Mouse (Mus musculus) thymus, adult 18-20 months (tissue): ENCODE results near the gene Kpna2.
A peak's percentile ranks its signal among the peaks of the same experiment; 100 is the strongest.
"Not testable (repeated sequence)": the region's sequence is repeated elsewhere in the genome, so short reads cannot be mapped to it uniquely, and the experiment has no call there.

Experiments used
- DNase-seq, 2 experiments: peaks; one replicate each; pipeline ENCODE4 v3.0.0; 2022; ENCODE audit warnings: mixed read lengths in 2 of 2

Gene Kpna2

GRCm38 (mm10) chr11:106999151-106999948 is at the start of gene Kpna2:
TSS of gene Kpna2 (minus strand) at chr11:106999541.
- peak; percentile 77 to 86 for DNase-seq

- no peak for DNase-seq
Observed at GRCm38 (mm10) chr11:107046766-107047620, 47.7 kb upstream of the Kpna2 start.

DNA sequence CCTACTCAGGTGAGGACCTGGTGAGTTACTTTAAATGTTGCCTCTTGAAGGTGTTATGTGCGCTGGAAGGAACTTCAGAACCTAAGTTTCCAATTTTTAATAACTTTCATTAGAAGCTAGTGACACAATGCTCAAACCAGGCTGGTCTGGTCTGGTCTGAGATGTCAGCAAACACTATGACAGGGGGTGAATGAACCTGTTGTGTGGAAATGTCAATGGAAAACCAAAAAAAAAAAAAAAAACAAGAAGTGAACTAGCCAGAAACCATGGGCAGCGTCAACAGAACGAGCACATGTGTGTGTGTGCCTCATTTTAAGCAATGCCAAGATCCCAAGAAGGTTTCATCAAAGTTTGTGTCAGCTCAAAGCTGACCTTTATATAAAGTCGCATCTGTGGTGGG is 46.2 kb upstream of the Kpna2 start:
- DNase-seq = no peak

GRCm38 (mm10) chr11:107044321-107044720 is 45.0 kb upstream of the Kpna2 start:
- no peak for DNase-seq

GRCm38 (mm10) chr11:107043361-107043760 is 44.0 kb upstream of the Kpna2 start:
- no peak for DNase-seq

- no peak for DNase-seq
Observed at GRCm38 (mm10) chr11:107041396-107041795, 42.1 kb upstream of the Kpna2 start.

DNA sequence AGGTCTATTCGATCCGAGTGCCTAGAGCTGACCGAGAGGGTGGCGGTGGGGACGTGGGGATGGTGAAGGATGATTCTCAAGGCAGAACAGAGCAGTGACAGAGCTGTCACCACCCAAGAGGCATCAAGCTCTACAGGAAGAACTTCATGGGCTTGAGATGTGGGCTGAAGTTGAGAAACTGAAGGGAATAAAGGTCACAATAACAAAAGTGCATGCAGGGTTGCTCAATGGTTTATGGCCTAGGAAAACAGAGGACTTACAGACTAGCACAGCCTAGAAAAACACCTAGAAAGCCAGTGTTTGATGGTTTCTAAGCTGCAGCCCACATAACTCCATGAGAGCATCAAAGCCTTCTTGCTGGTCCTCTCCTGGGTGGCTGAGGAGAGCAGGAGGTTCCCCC is 40.1 kb upstream of the Kpna2 start:
- DNase-seq = no peak

DNA sequence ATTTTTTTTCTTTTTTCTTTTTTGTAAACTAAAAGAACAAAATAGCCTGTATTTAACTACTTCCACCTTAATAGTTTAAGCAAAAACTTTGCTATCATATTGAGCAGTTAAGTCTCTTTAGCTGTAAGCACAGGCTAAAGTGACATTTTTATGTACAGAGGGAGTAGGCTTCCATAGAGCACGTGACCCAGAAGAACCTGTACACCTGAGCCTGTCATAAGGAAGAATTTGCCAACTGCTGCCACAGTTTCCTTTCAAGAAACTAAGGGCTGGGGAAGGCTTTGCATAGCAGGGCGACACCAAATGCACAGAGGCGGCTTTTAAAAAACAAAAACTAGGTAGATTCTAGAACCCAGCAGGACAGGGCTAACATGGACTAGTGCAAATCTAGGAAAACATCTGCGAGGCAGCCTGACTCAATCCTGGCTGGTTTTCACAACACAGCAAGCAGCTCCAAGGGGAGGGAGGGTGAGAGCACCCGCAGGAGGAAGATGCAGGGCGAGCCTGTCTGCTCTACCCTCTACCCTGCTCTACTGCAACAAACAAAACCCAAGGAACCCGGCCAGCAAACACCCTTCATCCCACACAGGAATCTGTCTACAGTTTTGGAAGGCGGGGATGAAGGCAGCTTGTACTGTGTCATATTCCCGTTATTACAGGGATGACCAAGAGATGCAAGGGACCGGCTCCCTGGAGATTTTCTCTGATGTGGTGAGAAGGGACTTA is 34.9 kb upstream of the Kpna2 start:
- no peak for DNase-seq

DNA sequence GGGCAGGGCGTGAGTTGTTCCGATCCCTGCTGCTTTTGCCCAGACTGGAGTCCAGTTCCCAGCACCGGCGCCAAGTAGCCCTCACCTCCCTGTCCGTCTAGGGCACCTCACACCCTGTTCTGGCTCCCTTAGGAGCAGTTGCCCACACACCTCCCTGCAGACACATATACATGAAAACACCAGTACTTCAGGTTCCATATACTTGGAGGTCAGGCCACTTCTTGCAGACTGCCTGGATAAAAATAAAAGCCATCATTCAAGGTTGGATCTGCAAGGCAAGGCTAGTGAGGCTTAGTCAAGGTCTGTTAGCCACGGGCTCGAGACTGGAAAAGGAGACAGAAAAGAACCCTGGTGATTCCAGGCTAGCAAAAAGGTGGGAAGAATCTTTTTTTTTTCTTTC is 32.3 kb upstream of the Kpna2 start:
- DNase-seq = no peak

DNA sequence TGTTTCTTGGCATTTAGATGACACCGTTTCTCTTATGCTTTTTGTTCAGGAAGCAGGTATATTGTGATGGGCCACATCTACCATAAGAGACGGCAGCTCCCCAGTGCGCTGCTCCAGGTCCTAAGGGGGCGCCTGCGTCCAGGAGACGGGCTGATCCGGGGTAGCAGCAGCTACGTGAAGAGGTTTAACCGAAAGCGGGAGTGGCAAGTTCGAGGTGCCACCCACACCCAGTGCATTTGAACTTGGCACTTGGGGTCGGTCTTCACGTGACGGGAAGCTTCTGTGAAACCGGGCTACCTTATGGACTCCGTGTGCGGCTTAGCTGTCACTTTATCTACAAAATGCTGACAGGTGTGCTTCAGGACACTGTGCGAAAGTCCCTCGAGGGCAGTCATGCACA is 30.2 kb upstream of the Kpna2 start:
- peak in 1 of 2 experiments; percentile 49 for DNase-seq

DNA sequence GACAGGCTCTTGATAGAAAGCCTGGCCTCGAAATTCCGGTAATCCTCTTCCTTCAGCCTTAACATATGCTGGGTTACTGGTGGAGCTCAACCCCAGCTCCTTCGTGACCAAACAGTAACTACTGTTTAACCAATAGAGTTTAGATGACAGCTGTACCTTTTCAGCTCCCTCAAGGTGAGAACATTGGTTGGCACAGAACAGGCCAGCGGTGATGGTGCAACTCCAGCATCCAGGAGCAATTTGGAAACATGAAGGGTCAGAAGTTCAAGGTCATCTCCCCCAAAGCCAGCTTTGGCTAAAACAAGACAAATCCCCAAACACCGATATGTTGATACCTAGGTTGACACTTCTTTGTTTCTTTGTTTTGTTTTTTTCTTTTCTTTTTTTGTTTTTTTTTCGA is 29.4 kb upstream of the Kpna2 start:
- DNase-seq = no peak

GRCm38 (mm10) chr11:107028275-107028618 is 28.9 kb upstream of the Kpna2 start:
- DNase-seq = no peak

DNA sequence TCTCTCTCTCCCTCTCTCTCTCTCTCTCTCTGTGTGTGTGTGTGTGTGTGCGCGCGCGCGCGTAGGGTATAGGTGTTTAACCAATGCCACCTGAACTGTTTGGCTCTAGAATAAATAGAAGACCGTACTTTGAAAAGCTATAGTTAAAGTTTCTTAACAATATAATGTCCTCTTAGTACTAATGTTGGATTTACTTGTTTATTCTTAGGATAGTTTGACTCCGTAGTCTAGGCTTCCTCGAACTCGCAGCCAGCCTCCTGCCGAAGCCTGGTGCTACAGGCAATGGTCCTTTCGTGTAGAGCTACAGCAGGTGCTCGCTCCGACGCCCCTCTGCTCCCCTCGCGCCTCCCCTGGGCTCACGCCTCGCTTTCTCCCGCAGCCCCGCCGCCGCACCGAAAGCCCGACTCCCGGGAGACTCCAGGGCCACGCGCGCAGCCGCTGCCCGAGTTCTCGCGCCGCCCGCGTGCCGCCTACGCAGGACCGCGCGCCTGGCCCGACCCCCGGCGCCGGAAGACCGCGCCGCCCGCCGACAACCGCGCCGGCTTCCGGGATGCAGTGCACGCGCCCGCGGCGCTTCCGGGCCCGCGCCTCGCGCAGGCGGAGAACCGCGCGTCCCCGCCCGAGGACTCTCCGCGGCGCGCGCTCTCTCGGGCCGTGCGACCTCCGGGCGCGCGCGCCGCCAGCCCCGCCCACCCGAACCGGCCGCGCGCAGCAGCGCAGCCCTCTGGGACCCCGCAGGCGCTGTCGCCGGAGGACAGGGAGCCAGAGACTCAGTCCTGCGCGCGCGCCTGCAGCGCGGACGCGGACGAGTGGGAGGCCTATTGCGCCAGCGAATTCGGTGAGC is 28.3 kb upstream of the Kpna2 start:
- peak; percentile 78 to 83 for DNase-seq

DNA sequence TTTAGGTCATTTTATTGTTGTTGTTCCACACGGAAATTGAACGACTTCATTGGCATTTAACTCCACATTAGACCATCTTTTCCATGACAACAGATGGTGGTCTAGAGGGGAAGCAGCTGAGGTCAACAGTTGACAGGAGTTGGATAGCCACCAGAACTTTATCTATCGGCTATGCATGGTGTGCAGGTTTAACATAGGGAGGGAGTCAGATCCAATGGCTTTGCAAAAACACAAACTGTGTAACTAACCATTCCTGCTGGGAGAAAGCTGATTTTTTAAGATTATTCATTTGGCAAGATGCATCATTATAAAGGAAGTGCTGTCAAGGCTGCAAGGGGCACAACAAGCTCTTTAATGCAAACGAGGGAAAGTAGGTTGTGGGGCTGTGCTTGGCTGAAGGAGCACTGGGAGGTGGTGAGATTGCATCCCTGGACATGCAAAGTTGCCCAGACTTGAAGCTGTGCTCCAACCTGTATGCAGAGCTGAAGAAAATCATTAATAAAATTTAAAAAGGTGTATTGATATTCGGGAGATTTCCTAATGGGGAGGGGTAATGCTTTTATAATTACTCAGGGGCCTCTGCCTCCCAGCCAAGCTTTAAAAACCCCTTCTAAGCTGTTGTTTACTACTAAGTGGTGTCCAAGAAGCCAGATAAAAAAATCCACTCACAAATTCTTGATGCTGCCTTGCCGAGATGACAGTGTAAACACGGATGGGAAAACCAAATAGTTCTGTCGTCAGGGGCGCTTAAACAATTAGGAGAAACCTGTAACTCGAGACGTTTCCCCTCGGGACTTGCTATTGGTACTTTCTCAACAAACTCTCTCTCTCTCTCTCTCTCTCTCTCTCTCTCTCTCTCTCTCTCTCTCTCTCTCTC is 27.5 kb upstream of the Kpna2 start:
- DNase-seq = no peak

- DNase-seq = no peak
Observed at GRCm38 (mm10) chr11:107025411-107026321, 26.3 kb upstream of the Kpna2 start, which contains the start of gene 1810010H24Rik. TSS of gene 1810010H24Rik (plus strand) at chr11:107025681.

GRCm38 (mm10) chr11:107024406-107024805 is 25.1 kb upstream of the Kpna2 start:
- DNase-seq = no peak

DNA sequence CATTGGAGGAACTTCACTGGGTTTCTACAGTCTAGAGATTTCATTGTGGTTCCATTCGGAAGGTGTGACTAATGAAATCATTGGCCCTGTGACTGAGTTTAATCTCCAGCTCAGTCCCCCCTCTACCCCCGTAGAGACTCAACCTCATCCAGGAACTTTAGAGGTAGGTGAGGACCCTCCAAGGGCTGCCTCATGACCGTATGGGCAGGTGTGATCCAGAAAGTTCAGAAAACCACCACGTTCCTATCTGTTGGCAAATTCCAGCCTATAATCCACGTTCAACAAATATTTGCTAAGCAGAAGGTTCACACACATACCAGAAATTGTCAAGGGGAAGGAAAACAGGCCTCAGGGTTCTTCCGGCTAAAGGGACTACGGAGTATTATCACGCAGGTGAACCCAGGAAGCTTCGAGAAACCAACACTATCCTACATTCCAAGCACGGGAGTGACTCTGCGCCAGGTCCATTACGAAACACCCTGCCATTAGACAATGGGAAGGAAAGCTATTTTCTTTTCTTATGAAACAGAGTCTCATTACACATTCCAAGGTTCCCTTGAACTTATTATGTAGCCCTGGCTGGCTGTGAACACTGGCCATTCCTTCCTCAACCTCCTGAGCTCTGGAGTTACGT is 22.8 kb upstream of the Kpna2 start:
- DNase-seq = no peak

DNA sequence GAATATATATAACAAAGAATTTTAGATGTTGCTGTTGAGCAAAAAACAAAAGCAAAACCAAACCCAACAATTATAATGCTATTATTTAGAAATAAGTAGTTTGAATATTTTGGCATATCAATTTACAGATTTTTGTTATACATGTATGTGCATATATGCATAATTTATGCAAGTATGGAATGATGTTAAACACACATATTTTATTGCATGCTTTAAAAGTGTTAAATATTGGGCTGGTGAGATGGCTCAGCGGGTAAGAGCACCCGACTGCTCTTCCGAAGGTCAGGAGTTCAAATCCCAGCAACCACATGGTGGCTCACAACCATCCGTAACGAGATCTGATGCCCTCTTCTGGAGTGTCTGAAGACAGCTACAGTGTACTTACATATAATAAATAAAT is 20.4 kb upstream of the Kpna2 start:
- not testable (repeated sequence) for DNase-seq

DNA sequence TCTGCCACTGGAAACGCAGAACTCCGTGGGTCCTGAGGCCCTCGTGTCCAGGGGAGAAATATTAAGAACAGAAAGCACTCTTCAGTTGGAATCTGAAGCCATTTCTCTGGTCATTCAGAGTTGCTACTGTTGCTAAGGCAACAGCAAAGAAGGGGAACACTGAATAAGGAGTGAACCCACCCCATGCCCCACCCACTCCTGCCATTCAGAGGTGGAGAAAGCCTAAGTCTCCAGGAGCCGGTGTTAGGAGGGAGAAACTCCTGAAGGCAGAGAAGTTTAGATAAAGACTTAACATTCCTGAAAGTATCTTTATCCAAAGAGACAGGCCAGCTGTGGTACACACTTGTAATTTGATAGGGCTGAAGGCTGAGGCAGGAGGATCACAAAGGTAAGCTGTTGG is 20.0 kb upstream of the Kpna2 start:
- no peak for DNase-seq

DNA sequence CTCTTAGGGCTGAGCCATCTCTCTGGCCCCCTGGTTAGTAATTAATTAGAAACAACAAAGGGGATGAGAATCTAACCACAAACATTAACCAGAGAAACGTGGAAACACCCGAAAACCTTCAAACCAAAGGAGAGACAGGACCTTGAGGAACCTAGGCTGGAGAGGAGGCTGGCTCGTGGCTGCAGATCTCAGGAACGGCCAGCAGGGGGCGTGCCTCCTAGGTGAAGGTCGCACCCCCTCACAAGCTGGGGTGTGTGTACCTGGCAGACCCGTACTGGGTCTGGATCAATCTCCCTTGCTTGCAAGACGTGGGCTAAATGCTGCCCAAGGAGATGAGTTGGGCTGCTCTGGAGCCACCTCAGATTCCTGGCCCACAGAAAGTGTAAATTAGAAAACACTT is 19.3 kb upstream of the Kpna2 start:
- DNase-seq = no peak
